Mouse (Mus musculus): ENCODE measurements around the gene Mamstr. TPM values are rescaled to one million over a fixed set of nuclear protein-coding genes. Genes with fewer than 3 reads are reported as not detected.

Gene Mamstr
- not detected for total RNA-seq (2023)

DNA sequence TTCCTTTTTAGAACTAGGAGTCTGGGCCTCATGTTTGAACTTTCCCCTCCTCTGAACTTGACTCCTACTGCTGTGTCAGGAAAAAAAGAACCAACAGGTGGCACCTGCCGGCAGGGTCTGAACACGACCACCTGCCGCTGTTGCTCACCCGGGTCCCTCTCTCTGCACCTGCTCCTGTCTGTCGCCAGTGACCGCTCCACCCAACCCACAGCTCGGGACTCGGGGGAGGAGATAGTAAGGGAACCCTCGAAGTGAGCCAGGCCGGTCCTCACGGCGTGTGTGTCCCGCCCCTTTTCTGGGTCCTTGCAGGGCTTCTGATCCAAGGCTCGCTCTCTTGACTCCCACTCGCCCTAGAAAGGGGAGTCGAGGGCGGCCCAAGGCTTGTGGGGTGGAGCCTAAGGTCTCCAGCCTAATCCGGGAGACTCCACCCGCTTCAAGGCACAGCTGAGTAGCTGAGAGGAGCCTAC is at the start of gene Mamstr:
Mamstr (plus strand) TSS at position 417 of the 467 bp plus-strand sequence.

DNA sequence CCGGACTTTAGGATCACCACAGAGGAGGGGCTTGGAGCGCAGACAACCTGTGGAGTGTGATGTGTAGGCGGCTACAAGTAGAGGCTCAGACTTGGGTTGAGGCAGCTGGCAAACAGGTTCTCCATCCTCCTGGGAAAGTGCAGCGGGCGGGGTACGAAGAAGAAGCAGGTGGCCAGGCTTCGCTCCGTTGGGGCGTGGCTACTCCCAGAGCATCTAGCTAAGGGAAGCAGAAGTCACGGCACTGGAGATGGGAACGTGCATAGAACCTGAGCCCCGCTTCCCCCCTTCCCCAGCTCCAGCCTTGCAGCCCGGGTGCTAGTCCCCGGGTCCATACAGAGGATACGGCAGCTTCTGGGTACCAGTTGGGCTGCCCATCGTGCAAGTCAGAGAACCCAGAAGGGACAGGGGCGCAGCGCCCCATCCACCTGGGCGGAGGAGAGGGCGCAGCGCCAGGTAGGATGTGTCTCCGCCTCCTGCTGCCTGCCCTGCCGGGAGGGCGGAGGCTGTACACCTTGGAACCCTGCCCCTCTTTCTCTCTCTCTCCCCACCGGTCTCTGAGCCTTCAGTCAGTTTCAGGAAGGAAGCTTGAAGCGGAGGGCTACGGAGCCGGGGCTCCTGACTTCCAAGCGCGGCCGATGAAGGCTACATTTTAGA is 22.6 kb upstream of the Mamstr start, which contains the start of gene Fut1:
Fut1 (plus strand) TSS at position 248 of the 654 bp plus-strand sequence.

DNA sequence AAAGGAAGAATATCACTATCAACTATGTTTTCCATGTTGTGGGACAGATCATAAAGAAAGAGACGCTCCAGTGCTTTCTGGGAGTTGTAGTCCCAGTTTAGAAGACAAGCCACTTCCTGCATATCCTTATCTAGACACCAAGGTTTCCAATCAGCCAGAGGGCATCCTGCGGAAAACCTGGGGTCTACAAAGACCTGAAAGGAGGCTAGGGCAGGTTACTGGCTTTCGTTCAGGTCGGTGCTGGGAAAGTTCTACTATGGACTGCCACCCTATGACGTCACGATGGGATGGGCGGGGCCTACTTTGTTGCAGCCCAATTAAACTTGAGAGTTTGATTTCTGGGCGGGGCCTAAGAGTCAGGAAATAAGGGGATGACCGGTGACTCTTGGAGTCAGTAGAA is 18.3 kb upstream of the Mamstr start, which contains the start of gene Izumo1:
Izumo1 (plus strand) TSS at position 369 of the 400 bp plus-strand sequence.

DNA sequence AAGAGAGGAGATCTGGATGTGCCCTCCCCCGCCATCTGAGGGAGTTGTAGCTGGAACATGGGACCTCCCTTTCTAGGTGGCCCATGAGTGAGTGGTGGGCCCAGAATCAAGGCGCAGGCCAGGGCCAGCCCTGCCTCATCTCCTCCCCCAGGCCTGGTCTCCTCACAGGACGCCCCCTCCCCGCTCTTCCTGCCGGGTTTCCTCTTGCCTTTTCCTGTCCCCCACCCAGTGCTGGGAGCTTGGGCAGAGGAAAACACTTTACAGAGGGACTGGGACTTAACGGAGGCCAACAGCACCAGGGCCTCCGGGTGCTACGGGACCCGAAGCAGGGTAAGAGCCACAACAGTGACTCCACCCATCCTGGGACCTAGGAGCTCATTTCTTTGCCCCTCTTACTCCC is 12.5 kb upstream of the Mamstr start, which contains the start of gene Rasip1:
Rasip1 (plus strand) TSS at position 228 of the 400 bp plus-strand sequence.

DNA sequence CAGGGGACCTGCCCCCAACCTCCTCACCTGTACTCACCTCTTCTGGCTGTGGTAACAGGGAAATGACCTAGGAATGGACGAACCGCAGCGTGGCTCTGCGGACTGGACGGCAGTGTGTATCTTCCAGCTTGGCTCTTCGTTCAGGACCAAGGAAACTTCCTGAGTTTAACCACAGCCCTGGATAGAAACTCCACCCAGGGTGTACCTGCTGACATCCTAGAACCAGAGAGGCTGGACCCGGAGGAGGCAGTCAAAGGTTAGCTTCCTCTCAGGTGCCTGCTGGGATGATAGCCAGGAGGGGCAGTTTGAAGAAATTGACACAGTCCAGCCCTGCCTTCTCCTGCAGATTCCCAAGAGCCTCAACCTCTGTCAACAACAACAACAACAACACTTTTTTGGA is 26.4 kb downstream of the Mamstr start, which contains the start of gene Fut2:
Fut2 (minus strand) TSS at position 234 of the 400 bp plus-strand sequence.

DNA sequence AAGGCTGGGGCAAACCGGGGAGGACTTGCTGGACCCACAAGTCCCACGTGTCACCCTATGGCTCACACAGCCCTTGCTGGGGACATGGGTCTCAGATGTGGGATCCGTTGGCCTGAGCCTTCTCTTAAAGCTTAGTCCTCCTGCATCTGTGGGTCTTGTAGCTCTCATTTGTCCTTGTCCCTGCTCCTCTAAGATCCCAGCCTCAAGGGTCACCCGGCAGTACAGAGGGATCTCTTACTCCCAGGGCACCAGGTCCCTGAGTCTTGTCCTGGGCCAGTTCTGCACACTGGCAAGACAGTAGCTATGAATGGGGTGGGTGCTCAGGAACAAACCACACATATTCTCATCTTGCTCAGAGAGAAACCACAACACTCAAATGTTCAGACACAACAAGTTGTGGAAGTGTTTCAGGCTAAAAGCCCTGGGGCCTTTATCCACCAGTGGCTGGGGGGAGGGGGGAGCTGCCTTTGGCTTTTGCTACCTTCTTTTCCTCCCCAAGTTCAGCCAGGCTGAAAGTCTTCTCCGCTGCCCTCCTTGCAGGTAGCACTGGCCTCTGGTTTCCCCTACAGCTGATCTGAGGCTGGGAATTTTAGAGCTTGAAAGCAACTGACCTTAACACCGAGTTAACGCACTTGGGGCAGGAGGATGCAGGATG is 43.7 kb downstream of the Mamstr start, which contains the start of gene Ntn5:
Ntn5 (plus strand) TSS at position 627 of the 655 bp plus-strand sequence.

DNA sequence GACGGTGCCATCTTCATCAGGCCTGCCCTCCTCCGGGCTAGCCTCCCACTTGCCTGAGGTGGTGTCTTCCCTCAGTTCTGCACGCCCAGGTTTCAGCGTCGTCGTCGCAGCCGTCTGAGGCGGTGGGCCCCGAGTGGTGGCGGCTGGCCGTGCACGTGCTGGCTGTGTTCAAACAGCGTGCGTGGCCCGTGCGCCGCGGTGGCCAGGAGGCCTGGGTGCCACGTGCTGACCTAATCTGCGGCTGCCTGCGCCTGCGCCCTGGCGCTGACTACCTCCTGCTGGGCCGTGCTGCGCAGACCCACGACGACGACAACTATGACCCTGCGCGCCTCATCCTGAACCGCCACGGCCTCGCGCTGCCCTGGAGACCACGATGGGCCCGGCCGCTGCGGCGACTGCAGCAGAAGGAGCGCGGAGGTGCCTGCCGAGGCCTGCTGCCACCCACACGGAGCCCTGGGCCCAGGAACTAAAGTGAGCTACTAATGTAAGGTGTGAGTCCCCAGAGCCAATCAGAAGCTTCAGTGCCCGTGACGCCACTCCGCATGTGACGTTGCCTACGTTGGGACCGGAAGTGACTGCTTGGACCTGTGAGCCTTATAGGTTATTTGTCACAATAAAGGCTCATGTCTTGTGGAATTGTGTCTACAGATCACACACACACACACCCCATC is 54.3 kb downstream of the Mamstr start, which contains the start of gene Sec1:
Sec1 (minus strand) TSS at position 482 of the 671 bp plus-strand sequence.

Other genes with a start within 250 kb of the Mamstr start
- gene Snrnp70, start 244.2 kb upstream of the Mamstr start, total RNA-seq (2023), result 100 to 1,000 TPM; 614 to 615 TPM
- gene Kcna7, start 234.3 kb upstream of the Mamstr start, total RNA-seq (2023), result not detected
- gene Ntf5, start 226.3 kb upstream of the Mamstr start, total RNA-seq (2023), result not detected
- gene Lhb, start 219.2 kb upstream of the Mamstr start, total RNA-seq (2023), result not detected
- 10 to 100 TPM; 21.3 to 24.4 TPM for gene Gys1, start 205.1 kb upstream of the Mamstr start, total RNA-seq (2023)
- 10 to 100 TPM; 48.0 to 56.3 TPM for gene Ruvbl2, start 201.9 kb upstream of the Mamstr start, total RNA-seq (2023)
- gene Ftl1, start 180.1 kb upstream of the Mamstr start, total RNA-seq (2023), result 100 to 1,000 TPM; 609 to 629 TPM
- gene Bax, start 173.1 kb upstream of the Mamstr start, total RNA-seq (2023), result 100 to 1,000 TPM; 113 to 118 TPM
- not detected for gene Tulp2, start 158.1 kb upstream of the Mamstr start, total RNA-seq (2023)
- gene Gm45808, start 153.2 kb upstream of the Mamstr start, total RNA-seq (2023), result 1 to 10 TPM in 1 of 2 experiments, not detected in 1; 3.7 TPM
- gene Dhdh, start 151.2 kb upstream of the Mamstr start, total RNA-seq (2023), result 1 to 10 TPM; 3.3 to 5.3 TPM
- gene Nucb1, start 129.6 kb upstream of the Mamstr start, total RNA-seq (2023), result 10 to 100 TPM; 78.3 to 83.7 TPM
- 1,000 to 10,000 TPM in 1 of 2 experiments, 100 to 1,000 TPM in 1; 780 to 1,130 TPM for gene Ppp1r15a, start 113.7 kb upstream of the Mamstr start, total RNA-seq (2023)
- gene Plekha4, start 113.6 kb upstream of the Mamstr start, total RNA-seq (2023), result 1 to 10 TPM; 2.5 to 2.8 TPM
- 1 to 10 TPM in 1 of 2 experiments, not detected in 1; 8.0 TPM for gene Hsd17b14, start 85.1 kb upstream of the Mamstr start, total RNA-seq (2023)
- gene Bcat2, start 69.8 kb upstream of the Mamstr start, total RNA-seq (2023), result 10 to 100 TPM; 28.7 to 47.2 TPM
- not detected for gene Fgf21, start 24.5 kb upstream of the Mamstr start, total RNA-seq (2023)
- not detected for gene Fut1, start 22.7 kb upstream of the Mamstr start, total RNA-seq (2023)
- gene Izumo1, start 18.2 kb upstream of the Mamstr start, total RNA-seq (2023), result not detected
- not detected for gene Rasip1, start 12.5 kb upstream of the Mamstr start, total RNA-seq (2023)
- not detected for gene Fut2, start 26.4 kb downstream of the Mamstr start, total RNA-seq (2023)
- gene Ntn5, start 44.0 kb downstream of the Mamstr start, total RNA-seq (2023), result not detected
- not detected for gene Sec1, start 54.4 kb downstream of the Mamstr start, total RNA-seq (2023)
- gene Car11, start 59.9 kb downstream of the Mamstr start, total RNA-seq (2023), result not detected
- 10 to 100 TPM; 18.5 to 23.3 TPM for gene Dbp, start 65.1 kb downstream of the Mamstr start, total RNA-seq (2023)
- gene Rpl18, start 75.5 kb downstream of the Mamstr start, total RNA-seq (2023), result 1,000 to 10,000 TPM; 1,959 to 2,082 TPM
- gene Sphk2, start 78.0 kb downstream of the Mamstr start, total RNA-seq (2023), result 10 to 100 TPM; 33.4 to 41.2 TPM
- under 1 TPM; 0.42 to 0.99 TPM for gene Fam83e, start 81.2 kb downstream of the Mamstr start, total RNA-seq (2023)
- not detected for gene Spaca4, start 85.8 kb downstream of the Mamstr start, total RNA-seq (2023)
- under 1 TPM in 1 of 2 experiments, not detected in 1; 0.26 TPM for gene Lmtk3, start 143.8 kb downstream of the Mamstr start, total RNA-seq (2023)
- not detected for gene Sult2b1, start 144.7 kb downstream of the Mamstr start, total RNA-seq (2023)
- 100 to 1,000 TPM; 108 to 146 TPM for gene Cyth2, start 174.6 kb downstream of the Mamstr start, total RNA-seq (2023)
- gene Kcnj14, start 184.8 kb downstream of the Mamstr start, total RNA-seq (2023), result 1 to 10 TPM; 2.3 to 3.3 TPM
- 10 to 100 TPM; 27.9 to 32.7 TPM for gene Grwd1, start 191.0 kb downstream of the Mamstr start, total RNA-seq (2023)
- 10 to 100 TPM; 60.0 to 71.8 TPM for gene Kdelr1, start 232.8 kb downstream of the Mamstr start, total RNA-seq (2023)
- under 1 TPM; 0.38 to 0.47 TPM for gene Grin2d, start 238.4 kb downstream of the Mamstr start, total RNA-seq (2023)

Measured in B cell, adult 67 days (primary cell).